Mouse (Mus musculus): ENCODE measurements around the gene Sema3e. TPM values are rescaled to one million over a fixed set of nuclear protein-coding genes. Genes with fewer than 3 reads are reported as not detected.

Sema3e gene
- polyA plus RNA-seq, 1 experiment: 0.09 TPM

DNA sequence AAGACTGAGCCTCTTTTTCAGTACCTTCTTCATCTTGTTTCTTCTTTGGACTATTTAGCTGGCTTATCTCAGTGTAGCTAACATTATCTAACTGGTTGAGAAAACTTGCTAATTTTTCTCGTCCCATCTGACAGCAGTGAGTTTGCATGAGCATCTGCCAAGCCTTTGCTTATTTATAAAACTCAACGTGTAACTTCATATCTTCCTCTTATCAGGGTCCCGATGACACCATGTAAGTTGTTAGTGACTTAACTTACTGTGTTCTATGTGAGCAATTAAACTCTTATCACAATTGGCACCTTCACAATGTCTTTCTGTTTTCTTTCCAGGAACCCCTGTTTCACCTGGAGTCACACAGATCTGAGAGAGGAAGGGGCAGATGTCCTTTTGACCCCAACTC lies 184.9 kb downstream of the Sema3e start:
- H3K27me3 ChIP-seq (ENCODE audit: control insufficient read depth, insufficient read depth, low read length): no peaks in the 10 kb centered on the region
- TF ChIP-seq CTCF (IDR thresholded peaks at IDR 0.05; ENCODE audit: borderline replicate concordance, control insufficient read depth, extremely low read depth, insufficient read depth, low read length, poor library complexity) (no peak), POLR2A (IDR thresholded peaks at IDR 0.05; ENCODE audit: control insufficient read depth, extremely low read depth, insufficient read depth, low read length, poor library complexity) (no peak)
- no peak overlapping the region for H3K4me3 ChIP-seq (ENCODE audit: control insufficient read depth, insufficient read depth, low read length)
- no peaks in the 10 kb centered on the region for H3K4me1 ChIP-seq (replicated peaks; ENCODE audit: control insufficient read depth, insufficient read depth, low read length)
- H3K36me3 ChIP-seq (ENCODE audit: control insufficient read depth, insufficient read depth, low read length): no peaks in the 10 kb centered on the region
- no peak for DNase-seq
- 82% methylated on average over 3 of the region's 3 CpGs for WGBS
- no peak overlapping the region for H3K27ac ChIP-seq (ENCODE audit: control insufficient read depth, insufficient read depth, low read length)

DNA sequence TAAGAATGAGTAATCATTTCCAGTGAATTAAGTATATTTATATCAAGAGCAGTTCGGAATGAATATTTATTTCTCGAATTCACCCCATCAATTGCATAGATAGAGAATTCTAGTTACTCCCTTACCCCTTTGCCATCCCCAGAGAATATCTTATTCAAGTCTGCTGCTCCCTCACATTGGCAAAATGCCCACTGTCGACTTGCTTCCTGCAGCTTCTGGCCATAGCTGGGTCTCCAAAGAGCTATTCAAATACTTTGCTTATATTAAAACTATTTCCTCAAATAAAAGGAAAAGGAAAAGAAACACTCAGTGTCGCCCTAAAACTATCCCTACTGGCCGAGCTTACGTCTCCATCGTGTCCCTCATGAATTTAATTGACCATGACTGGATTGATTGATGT lies 191.1 kb downstream of the Sema3e start:
- Histone ChIP-seq H3K4me1 (replicated peaks; ENCODE audit: control insufficient read depth, insufficient read depth, low read length) (no peaks in the 10 kb centered on the region), H3K4me3 (ENCODE audit: control insufficient read depth, insufficient read depth, low read length) (no peak overlapping the region), H3K36me3 (ENCODE audit: control insufficient read depth, insufficient read depth, low read length) (no peaks in the 10 kb centered on the region), H3K27ac (ENCODE audit: control insufficient read depth, insufficient read depth, low read length) (no peak overlapping the region), H3K27me3 (ENCODE audit: control insufficient read depth, insufficient read depth, low read length) (no peaks in the 10 kb centered on the region)
- 80% methylated on average over 7 of the region's 7 CpGs for WGBS
- TF ChIP-seq CTCF (IDR thresholded peaks at IDR 0.05; ENCODE audit: borderline replicate concordance, control insufficient read depth, extremely low read depth, insufficient read depth, low read length, poor library complexity) (no peak), POLR2A (IDR thresholded peaks at IDR 0.05; ENCODE audit: control insufficient read depth, extremely low read depth, insufficient read depth, low read length, poor library complexity) (no peak)
- DNase-seq: no peak

DNA sequence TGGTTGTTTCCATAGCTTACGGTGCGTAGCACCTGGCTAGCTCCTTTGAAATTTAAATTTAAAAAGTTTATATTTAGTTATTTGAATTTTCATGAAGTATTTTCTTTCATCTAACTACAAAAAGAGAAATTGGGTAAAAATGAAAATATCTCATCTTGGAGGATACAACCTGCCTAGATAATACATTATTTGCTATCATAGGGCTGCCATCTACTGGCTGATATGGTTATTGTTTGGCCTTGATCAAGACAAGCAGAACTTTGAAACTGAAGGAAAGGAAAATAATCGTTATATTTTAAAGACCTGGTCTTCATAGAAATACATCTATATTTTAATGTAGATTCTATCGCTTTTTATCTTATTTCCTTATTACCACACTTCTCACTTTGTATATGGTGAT lies 193.6 kb downstream of the Sema3e start:
- H3K4me3 ChIP-seq (ENCODE audit: control insufficient read depth, insufficient read depth, low read length): no peak overlapping the region
- H3K4me1 ChIP-seq (replicated peaks; ENCODE audit: control insufficient read depth, insufficient read depth, low read length): no peaks in the 10 kb centered on the region
- H3K36me3 ChIP-seq (ENCODE audit: control insufficient read depth, insufficient read depth, low read length): no peaks in the 10 kb centered on the region
- H3K27me3 ChIP-seq (ENCODE audit: control insufficient read depth, insufficient read depth, low read length): no peaks in the 10 kb centered on the region
- WGBS: 76% methylated on average over 4 of the region's 4 CpGs
- H3K27ac ChIP-seq (ENCODE audit: control insufficient read depth, insufficient read depth, low read length): no peak overlapping the region
- TF ChIP-seq CTCF (IDR thresholded peaks at IDR 0.05; ENCODE audit: borderline replicate concordance, control insufficient read depth, extremely low read depth, insufficient read depth, low read length, poor library complexity): no peak
- no peak for TF ChIP-seq POLR2A (IDR thresholded peaks at IDR 0.05; ENCODE audit: control insufficient read depth, extremely low read depth, insufficient read depth, low read length, poor library complexity)
- DNase-seq: no peak

DNA sequence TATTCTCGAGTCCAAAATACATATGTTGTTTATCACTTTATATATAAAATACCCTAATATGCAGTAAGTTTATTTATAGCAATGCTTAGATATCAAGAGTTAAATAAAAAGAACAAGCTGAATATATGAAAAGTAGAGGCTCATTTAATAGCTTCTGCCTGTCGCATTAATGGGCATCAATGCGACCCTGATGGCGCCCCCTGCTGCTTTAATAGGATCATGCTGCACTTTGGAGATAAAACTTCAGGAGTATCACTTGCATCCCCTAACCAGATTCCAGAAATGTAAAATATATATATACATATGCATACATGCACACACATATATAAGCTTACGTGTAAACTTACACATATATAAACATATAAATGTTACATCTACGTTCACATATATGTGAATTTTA lies 199.4 kb downstream of the Sema3e start:
- Histone ChIP-seq H3K4me3 (ENCODE audit: control insufficient read depth, insufficient read depth, low read length) (no peak overlapping the region), H3K36me3 (ENCODE audit: control insufficient read depth, insufficient read depth, low read length) (no peaks in the 10 kb centered on the region), H3K4me1 (replicated peaks; ENCODE audit: control insufficient read depth, insufficient read depth, low read length) (no peaks in the 10 kb centered on the region), H3K27me3 (ENCODE audit: control insufficient read depth, insufficient read depth, low read length) (no peaks in the 10 kb centered on the region), H3K27ac (ENCODE audit: control insufficient read depth, insufficient read depth, low read length) (no peak overlapping the region)
- DNase-seq: no peak
- WGBS: 93% methylated on average over 6 of the region's 6 CpGs
- no peak for TF ChIP-seq POLR2A (IDR thresholded peaks at IDR 0.05; ENCODE audit: control insufficient read depth, extremely low read depth, insufficient read depth, low read length, poor library complexity)
- TF ChIP-seq CTCF (IDR thresholded peaks at IDR 0.05; ENCODE audit: borderline replicate concordance, control insufficient read depth, extremely low read depth, insufficient read depth, low read length, poor library complexity): no peak

DNA sequence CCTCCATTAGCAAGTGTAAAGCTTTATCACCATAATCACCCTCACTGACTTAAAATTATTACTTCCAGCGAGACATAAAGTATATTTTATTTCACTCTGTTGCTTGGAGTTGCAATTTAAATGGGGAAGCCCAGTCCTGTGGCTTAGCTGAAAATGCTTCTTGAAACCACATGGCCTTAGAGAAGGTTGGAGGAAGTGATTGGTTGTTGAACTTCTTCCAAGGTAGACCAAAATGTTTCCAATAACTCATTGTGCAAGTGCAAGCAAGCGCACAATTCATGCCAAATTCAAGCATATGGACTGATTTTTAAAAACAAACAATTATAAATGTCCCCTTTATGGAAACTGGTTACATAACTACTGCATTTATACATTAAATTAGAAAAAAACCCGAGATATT lies 206.0 kb downstream of the Sema3e start:
- H3K4me1 ChIP-seq (replicated peaks; ENCODE audit: control insufficient read depth, insufficient read depth, low read length): no peaks in the 10 kb centered on the region
- H3K27ac ChIP-seq (ENCODE audit: control insufficient read depth, insufficient read depth, low read length): no peak overlapping the region
- TF ChIP-seq POLR2A (IDR thresholded peaks at IDR 0.05; ENCODE audit: control insufficient read depth, extremely low read depth, insufficient read depth, low read length, poor library complexity): no peak
- no peak for TF ChIP-seq CTCF (IDR thresholded peaks at IDR 0.05; ENCODE audit: borderline replicate concordance, control insufficient read depth, extremely low read depth, insufficient read depth, low read length, poor library complexity)
- 49% methylated on average over 3 of the region's 3 CpGs for WGBS
- H3K4me3 ChIP-seq (ENCODE audit: control insufficient read depth, insufficient read depth, low read length): no peak overlapping the region
- no peaks in the 10 kb centered on the region for H3K27me3 ChIP-seq (ENCODE audit: control insufficient read depth, insufficient read depth, low read length)
- no peaks in the 10 kb centered on the region for H3K36me3 ChIP-seq (ENCODE audit: control insufficient read depth, insufficient read depth, low read length)
- DNase-seq: no peak

DNA sequence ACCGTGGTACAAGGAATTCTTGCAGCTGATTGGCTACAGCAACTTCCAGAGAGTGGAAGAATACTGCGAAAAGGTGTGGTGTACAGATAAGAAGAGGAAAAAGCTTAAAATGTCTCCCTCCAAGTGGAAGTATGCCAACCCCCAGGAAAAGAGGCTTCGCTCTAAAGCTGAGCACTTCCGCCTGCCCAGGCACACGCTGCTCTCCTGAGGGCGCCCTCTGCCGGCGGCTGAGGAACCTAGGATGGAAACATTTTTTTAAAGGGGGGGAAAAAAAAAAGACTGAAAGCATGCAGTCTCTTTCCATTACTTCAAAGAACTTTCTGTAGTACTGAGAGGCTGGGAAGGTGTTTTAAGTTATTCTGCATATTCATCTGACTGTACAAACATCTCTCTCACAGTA lies 227.5 kb downstream of the Sema3e start:
- DNase-seq: no peak
- WGBS: 44% methylated on average over 8 of the region's 8 CpGs
- no peak overlapping the region for H3K4me3 ChIP-seq (ENCODE audit: control insufficient read depth, insufficient read depth, low read length)

DNA sequence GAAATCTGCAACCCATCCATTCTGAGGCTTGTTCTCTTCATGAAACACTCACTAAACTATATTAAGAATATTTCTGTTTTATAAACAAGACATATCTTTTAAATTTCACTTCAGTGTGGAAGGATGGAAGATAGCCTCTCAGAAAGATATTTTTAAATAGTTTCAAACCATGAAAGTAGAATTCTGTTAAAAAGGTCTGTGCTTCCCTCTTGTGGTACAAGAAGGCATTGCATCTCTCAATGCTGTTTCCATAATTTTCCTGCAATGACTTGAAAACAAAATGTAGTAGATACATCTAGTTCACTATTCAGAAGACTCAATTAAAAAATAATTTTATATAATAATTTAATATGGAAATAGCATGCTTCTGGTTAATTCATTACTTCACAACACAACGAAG lies 228.3 kb downstream of the Sema3e start:
- H3K27me3 ChIP-seq (ENCODE audit: control insufficient read depth, insufficient read depth, low read length): no peaks in the 10 kb centered on the region
- no peak overlapping the region for H3K4me3 ChIP-seq (ENCODE audit: control insufficient read depth, insufficient read depth, low read length)
- 82% methylated on average over 1 of the region's 1 CpGs for WGBS
- TF ChIP-seq POLR2A (IDR thresholded peaks at IDR 0.05; ENCODE audit: control insufficient read depth, extremely low read depth, insufficient read depth, low read length, poor library complexity): no peak
- TF ChIP-seq CTCF (IDR thresholded peaks at IDR 0.05; ENCODE audit: borderline replicate concordance, control insufficient read depth, extremely low read depth, insufficient read depth, low read length, poor library complexity): no peak
- DNase-seq: no peak
- H3K36me3 ChIP-seq (ENCODE audit: control insufficient read depth, insufficient read depth, low read length): no peaks in the 10 kb centered on the region
- H3K27ac ChIP-seq (ENCODE audit: control insufficient read depth, insufficient read depth, low read length): no peak overlapping the region
- H3K4me1 ChIP-seq (replicated peaks; ENCODE audit: control insufficient read depth, insufficient read depth, low read length): no peaks in the 10 kb centered on the region

More for the DNA sequence above, 227.5 kb downstream of the Sema3e start:
- H3K27ac ChIP-seq (ENCODE audit: control insufficient read depth, insufficient read depth, low read length): no peak overlapping the region
- no peak for TF ChIP-seq POLR2A (IDR thresholded peaks at IDR 0.05; ENCODE audit: control insufficient read depth, extremely low read depth, insufficient read depth, low read length, poor library complexity)
- no peak for TF ChIP-seq CTCF (IDR thresholded peaks at IDR 0.05; ENCODE audit: borderline replicate concordance, control insufficient read depth, extremely low read depth, insufficient read depth, low read length, poor library complexity)
- H3K36me3 ChIP-seq (ENCODE audit: control insufficient read depth, insufficient read depth, low read length): no peaks in the 10 kb centered on the region
- no peaks in the 10 kb centered on the region for H3K4me1 ChIP-seq (replicated peaks; ENCODE audit: control insufficient read depth, insufficient read depth, low read length)
- H3K27me3 ChIP-seq (ENCODE audit: control insufficient read depth, insufficient read depth, low read length): no peaks in the 10 kb centered on the region
